Mouse (Mus musculus): Measurements from ENCODE around the gene Tmem222. TPM values are rescaled to one million over a fixed set of nuclear protein-coding genes. Genes with fewer than 3 reads are reported as not detected.
A peak's percentile ranks its signal among the peaks of the same experiment; 100 is the strongest.

The Tmem222 gene
- 77.3 and 85.7 TPM in 2 replicates for polyA plus RNA-seq (2015; fragmentation: Nextera tagmentation; extraction: Ambion mirVana)

DNA sequence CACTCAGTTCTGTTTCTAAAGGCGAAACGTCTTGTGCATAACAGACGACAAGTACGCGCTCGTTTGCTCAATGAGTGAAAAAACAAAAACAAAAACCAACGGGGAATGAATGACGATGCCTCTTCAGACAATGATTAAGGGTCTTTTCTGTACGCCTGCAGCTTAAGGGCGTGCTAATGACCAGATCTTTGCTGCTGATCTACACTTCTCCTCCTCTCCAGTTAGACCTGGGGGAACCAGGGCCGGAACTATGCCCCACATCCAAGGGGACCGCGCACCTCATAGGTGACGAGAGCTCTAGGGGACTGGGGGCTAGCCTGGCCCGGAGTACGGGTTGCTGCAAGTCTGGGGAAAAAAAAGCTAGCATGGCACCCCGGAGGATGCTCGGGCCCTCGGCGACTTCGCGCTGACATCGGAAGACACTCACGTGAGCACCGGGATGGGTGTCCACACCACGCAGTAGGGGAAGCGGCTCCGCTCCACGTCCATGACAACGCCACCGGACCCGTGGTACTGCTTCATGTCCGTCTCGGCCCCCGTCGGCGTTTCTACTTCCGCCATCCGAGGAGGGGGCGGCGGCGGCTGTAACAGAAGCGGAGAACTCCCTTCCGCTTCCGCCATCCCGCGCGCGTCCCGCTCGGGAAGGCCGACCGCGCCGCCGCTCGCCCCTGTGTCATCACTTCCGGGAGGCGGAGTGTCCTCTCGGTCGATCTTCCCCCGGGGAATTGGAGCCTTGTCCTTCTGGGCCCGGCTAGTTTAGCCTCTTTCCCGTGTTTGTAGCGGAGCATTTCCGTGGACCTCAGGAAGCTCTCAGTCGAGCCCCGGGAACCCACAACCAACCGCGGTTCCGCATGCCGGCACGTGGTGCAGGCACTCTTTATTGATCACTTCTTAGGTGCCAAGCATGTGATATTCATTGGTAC lies at the start of gene Tmem222:
TSS of gene Tmem222 (minus strand) at position 689 of the 923 bp plus-strand sequence.
- peak within 1 kb of the TSS; percentile 75 for H3K9ac ChIP-seq
- ATAC-seq (replicated peaks; ENCODE audit: low FRiP score) = peak; percentile 92
- H3K36me3 ChIP-seq = peaks cover 12% of the 10 kb centered on the region; the same call in 1 of the 2 replicates
- H3K4me3 ChIP-seq (replicated peaks) = peak within 1 kb of the TSS; percentile 88
- H3K4me1 ChIP-seq = peaks cover 31% of the 10 kb centered on the region
- no peaks in the 10 kb centered on the region for H3K27me3 ChIP-seq
- under 1% methylated on average over 73 of the region's 73 CpGs for WGBS
- H3K9me3 ChIP-seq (replicated peaks) = no peaks in the 10 kb centered on the region
- peak within 1 kb of the TSS; percentile 94 for H3K27ac ChIP-seq
- H3K4me2 ChIP-seq = peak within 1 kb of the TSS; percentile 77

- Histone ChIP-seq H3K9ac (no peak overlapping the region), H3K4me3 (replicated peaks) (no peak overlapping the region), H3K4me2 (no peak overlapping the region), H3K36me3 (peaks cover 26% of the 10 kb centered on the region), H3K27ac (no peak overlapping the region), H3K4me1 (no peaks in the 10 kb centered on the region), H3K9me3 (replicated peaks) (no peaks in the 10 kb centered on the region), H3K27me3 (no peaks in the 10 kb centered on the region)
- WGBS = 92% methylated on average over 3 of the region's 3 CpGs
- ATAC-seq (replicated peaks; ENCODE audit: low FRiP score) = no peak
Measured at GRCm38 (mm10) chr4:133319667-133320066, 42.1 kb upstream of the Tmem222 start.

- no peak for ATAC-seq (replicated peaks; ENCODE audit: low FRiP score)
- Histone ChIP-seq H3K27ac (no peak overlapping the region), H3K4me2 (no peak overlapping the region), H3K9ac (no peak overlapping the region), H3K27me3 (no peaks in the 10 kb centered on the region), H3K4me1 (no peaks in the 10 kb centered on the region), H3K36me3 (peaks cover 28% of the 10 kb centered on the region), H3K4me3 (replicated peaks) (no peak overlapping the region), H3K9me3 (replicated peaks) (no peaks in the 10 kb centered on the region)
- 76% methylated on average over 5 of the region's 5 CpGs for WGBS
Measured at GRCm38 (mm10) chr4:133315991-133316390, 38.4 kb upstream of the Tmem222 start.

- Histone ChIP-seq H3K4me1 (no peaks in the 10 kb centered on the region), H3K4me3 (replicated peaks) (no peak overlapping the region), H3K27ac (no peak overlapping the region), H3K9ac (no peak overlapping the region), H3K4me2 (no peak overlapping the region), H3K36me3 (peaks cover 23% of the 10 kb centered on the region), H3K9me3 (replicated peaks) (no peaks in the 10 kb centered on the region), H3K27me3 (no peaks in the 10 kb centered on the region)
- 71% methylated on average over 8 of the region's 8 CpGs for WGBS
- no peak for ATAC-seq (replicated peaks; ENCODE audit: low FRiP score)
Measured at GRCm38 (mm10) chr4:133314896-133315295, 37.3 kb upstream of the Tmem222 start.

DNA sequence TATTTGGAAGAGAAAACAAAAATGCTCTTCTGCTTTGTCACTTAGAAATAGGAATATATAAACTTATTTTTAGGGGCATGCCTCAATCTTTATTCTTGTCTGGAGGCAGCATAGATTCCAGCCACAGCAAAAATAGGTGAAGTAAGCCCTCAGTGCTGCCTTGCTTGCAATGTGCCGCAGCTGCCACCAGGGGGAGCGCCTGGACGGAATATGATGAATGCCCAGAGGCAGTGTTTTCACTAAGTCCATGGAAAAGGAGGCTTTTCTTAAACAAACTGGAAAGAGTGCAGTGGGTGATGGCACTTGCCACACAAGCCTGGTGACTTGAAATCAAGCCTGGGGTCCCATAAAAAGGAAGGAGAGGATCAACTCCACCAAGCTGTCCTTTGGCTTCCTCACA lies 32.4 kb upstream of the Tmem222 start:
- Histone ChIP-seq H3K4me1 (no peaks in the 10 kb centered on the region), H3K4me3 (replicated peaks) (no peak overlapping the region), H3K27me3 (no peaks in the 10 kb centered on the region), H3K9me3 (replicated peaks) (no peaks in the 10 kb centered on the region), H3K27ac (no peak overlapping the region), H3K36me3 (peaks cover 36% of the 10 kb centered on the region), H3K4me2 (no peak overlapping the region), H3K9ac (no peak overlapping the region)
- under 1% methylated on average over 3 of the region's 3 CpGs for WGBS
- no peak for ATAC-seq (replicated peaks; ENCODE audit: low FRiP score)

DNA sequence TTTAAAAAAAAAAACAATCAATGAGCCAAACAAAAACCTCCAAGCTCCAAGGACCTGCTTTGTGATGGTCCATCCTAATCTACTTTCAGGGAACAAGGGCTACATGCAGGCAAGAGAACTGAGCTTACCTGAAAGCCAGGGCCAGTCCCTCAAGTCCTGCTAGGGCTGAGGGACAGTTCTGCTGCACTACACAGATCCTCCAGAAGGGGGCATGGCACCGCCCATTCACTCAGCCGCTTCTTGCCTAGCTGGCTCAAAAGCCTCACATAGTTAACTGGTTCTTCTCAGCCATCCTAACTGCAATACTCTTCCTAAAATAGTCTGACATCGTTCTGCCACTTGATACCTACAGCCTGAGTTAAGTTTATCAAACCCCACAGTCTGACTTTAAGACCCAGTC lies 29.7 kb upstream of the Tmem222 start:
- WGBS = 45% methylated on average over 3 of the region's 3 CpGs
- no peak overlapping the region for H3K4me3 ChIP-seq (replicated peaks)
- H3K27ac ChIP-seq = no peak overlapping the region
- no peaks in the 10 kb centered on the region for H3K27me3 ChIP-seq
- H3K36me3 ChIP-seq = peaks cover 47% of the 10 kb centered on the region
- no peak overlapping the region for H3K4me2 ChIP-seq
- no peak overlapping the region for H3K9ac ChIP-seq
- H3K4me1 ChIP-seq = no peaks in the 10 kb centered on the region
- ATAC-seq (replicated peaks; ENCODE audit: low FRiP score) = no peak
- no peaks in the 10 kb centered on the region for H3K9me3 ChIP-seq (replicated peaks)

DNA sequence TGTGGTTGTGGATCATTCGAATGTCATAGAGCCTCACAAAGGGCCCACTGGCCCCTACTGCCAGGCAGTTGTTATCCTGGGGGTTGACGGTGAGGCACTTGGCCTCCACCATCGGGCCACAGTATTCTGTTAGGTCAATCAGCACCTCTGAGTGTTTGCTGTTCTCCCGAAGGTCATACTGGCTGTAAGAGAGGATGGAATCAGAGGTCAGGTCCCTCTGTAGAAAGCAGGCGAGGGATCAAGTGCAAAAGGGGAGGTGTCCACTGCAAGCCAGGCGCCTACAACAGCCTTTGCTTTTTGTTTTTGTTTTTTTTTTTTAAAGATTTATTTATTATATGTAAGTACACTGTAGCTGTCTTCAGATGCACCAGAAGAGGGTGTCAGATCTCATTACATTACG lies 28.2 kb upstream of the Tmem222 start:
- H3K27ac ChIP-seq = no peak overlapping the region
- ATAC-seq (replicated peaks; ENCODE audit: low FRiP score) = no peak
- H3K9ac ChIP-seq = no peak overlapping the region
- H3K4me2 ChIP-seq = no peak overlapping the region
- H3K4me1 ChIP-seq = no peaks in the 10 kb centered on the region
- no peaks in the 10 kb centered on the region for H3K9me3 ChIP-seq (replicated peaks)
- H3K27me3 ChIP-seq = no peaks in the 10 kb centered on the region
- H3K4me3 ChIP-seq (replicated peaks) = no peak overlapping the region
- WGBS = 79% methylated on average over 7 of the region's 7 CpGs
- peaks cover 57% of the 10 kb centered on the region for H3K36me3 ChIP-seq

DNA sequence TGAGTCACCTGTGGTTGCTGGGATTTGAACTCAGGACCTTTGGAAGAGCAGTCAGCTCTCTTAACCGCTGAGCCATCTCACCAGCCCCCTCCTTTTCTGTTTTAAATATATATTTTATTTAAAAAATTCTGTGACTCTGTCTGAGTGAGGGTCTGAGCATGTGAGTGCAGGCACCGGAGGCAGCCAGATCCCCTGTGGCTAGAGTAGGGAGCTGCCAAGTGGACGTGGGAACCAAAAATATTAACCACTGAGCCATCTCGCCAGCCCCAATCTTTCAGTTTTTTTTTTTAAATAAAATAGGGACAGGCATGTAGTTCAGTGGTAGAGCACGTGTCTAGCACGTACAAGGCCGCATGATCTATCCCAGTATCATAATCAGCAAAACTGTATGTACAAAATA lies 27.2 kb upstream of the Tmem222 start:
- H3K36me3 ChIP-seq = peaks cover 67% of the 10 kb centered on the region
- no peak overlapping the region for H3K4me2 ChIP-seq
- H3K4me1 ChIP-seq = no peaks in the 10 kb centered on the region
- H3K4me3 ChIP-seq (replicated peaks) = no peak overlapping the region
- H3K27ac ChIP-seq = no peak overlapping the region
- 93% methylated on average over 7 of the region's 7 CpGs for WGBS
- H3K9me3 ChIP-seq (replicated peaks) = no peaks in the 10 kb centered on the region
- H3K9ac ChIP-seq = no peak overlapping the region
- no peak for ATAC-seq (replicated peaks; ENCODE audit: low FRiP score)
- H3K27me3 ChIP-seq = no peaks in the 10 kb centered on the region

GRCm38 (mm10) chr4:133302668-133303067 lies 25.1 kb upstream of the Tmem222 start:
- WGBS = 85% methylated on average over 5 of the region's 5 CpGs
- H3K4me1 ChIP-seq = peaks cover 18% of the 10 kb centered on the region
- H3K9me3 ChIP-seq (replicated peaks) = no peaks in the 10 kb centered on the region
- peaks cover 60% of the 10 kb centered on the region for H3K36me3 ChIP-seq
- H3K4me2 ChIP-seq = no peak overlapping the region
- no peak overlapping the region for H3K27ac ChIP-seq
- no peak overlapping the region for H3K9ac ChIP-seq
- H3K27me3 ChIP-seq = no peaks in the 10 kb centered on the region
- ATAC-seq (replicated peaks; ENCODE audit: low FRiP score) = no peak
- H3K4me3 ChIP-seq (replicated peaks) = no peak overlapping the region

GRCm38 (mm10) chr4:133301802-133302201 lies 24.2 kb upstream of the Tmem222 start:
- Histone ChIP-seq H3K27ac (no peak overlapping the region), H3K4me1 (peaks cover 22% of the 10 kb centered on the region), H3K4me3 (replicated peaks) (no peak overlapping the region), H3K27me3 (no peaks in the 10 kb centered on the region), H3K9me3 (replicated peaks) (no peaks in the 10 kb centered on the region), H3K9ac (no peak overlapping the region), H3K4me2 (no peak overlapping the region), H3K36me3 (peaks cover 60% of the 10 kb centered on the region)
- no peak for ATAC-seq (replicated peaks; ENCODE audit: low FRiP score)
- WGBS = 22% methylated on average over 4 of the region's 4 CpGs

- H3K36me3 ChIP-seq = peaks cover 64% of the 10 kb centered on the region
- no peak overlapping the region for H3K27ac ChIP-seq
Measured at GRCm38 (mm10) chr4:133300421-133300820, 22.8 kb upstream of the Tmem222 start.

GRCm38 (mm10) chr4:133299701-133300100 lies 22.1 kb upstream of the Tmem222 start:
- no peak for ATAC-seq (replicated peaks; ENCODE audit: low FRiP score)
- Histone ChIP-seq H3K9ac (no peak overlapping the region), H3K4me3 (replicated peaks) (no peak overlapping the region), H3K4me1 (peaks cover 23% of the 10 kb centered on the region), H3K27me3 (0 out of 2 replicates have a peak, but pooled peaks cover 1% of the 10 kb centered on the region), H3K9me3 (replicated peaks) (no peaks in the 10 kb centered on the region), H3K27ac (no peak overlapping the region), H3K36me3 (peaks cover 65% of the 10 kb centered on the region), H3K4me2 (no peak overlapping the region)
- 56% methylated on average over 5 of the region's 5 CpGs for WGBS

More at GRCm38 (mm10) chr4:133300421-133300820, 22.8 kb upstream of the Tmem222 start:
- H3K4me3 ChIP-seq (replicated peaks) = no peak overlapping the region
- no peak overlapping the region for H3K4me2 ChIP-seq
- peaks cover 22% of the 10 kb centered on the region for H3K4me1 ChIP-seq
- no peaks in the 10 kb centered on the region for H3K27me3 ChIP-seq
- H3K9ac ChIP-seq = no peak overlapping the region
- ATAC-seq (replicated peaks; ENCODE audit: low FRiP score) = no peak
- WGBS = 85% methylated on average over 11 of the region's 11 CpGs
- no peaks in the 10 kb centered on the region for H3K9me3 ChIP-seq (replicated peaks)
